Mouse (Mus musculus): ENCODE data around the gene Fam20c.

The Fam20c gene

GRCm38 (mm10) chr5:138754303-138755120, at the start of gene Fam20c:
Fam20c (plus strand) TSS chr5:138754514.
- no peak for DNase-seq (ENCODE audit: low read depth, low spot score)

DNA sequence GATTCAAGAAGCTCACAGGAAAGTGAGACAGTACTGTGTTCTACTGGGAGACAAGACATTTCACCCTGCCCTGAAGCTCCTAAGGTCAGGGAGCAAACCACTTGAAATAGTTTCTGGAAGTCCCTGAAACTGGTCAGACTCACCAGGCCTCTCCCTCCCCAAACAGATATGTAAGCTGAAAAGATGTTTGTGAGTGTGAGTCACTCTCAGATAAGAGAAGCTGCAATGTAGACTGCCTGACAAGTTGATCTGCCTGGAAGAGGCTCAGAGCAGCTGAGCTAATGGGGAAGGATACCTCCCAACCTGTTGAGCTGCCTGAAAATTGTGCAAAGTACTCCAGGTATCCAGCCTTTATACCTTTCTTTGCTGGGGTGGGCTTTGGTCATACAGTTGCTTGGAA, 46.9 kb upstream of the Fam20c start:
- no peak for DNase-seq (ENCODE audit: low read depth, low spot score)

DNA sequence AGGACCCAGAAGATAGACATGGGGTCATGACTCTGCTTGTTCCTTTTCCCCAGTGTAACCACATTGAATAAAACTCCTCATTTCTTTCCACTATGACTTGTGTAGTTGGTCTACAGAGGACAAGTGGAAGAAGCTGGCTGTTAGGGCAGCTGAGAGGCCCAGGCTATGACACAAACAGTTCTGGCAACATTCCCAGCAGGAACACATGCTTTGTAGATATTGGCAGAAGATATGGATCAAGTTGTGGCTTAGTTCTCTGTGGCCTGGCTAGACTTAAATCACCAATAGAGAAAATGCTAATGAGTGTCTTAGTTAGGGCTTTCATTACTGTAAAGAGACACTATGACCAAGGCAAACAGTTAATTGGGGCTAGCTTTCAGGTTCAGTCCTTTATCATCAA, 45.7 kb upstream of the Fam20c start:
- DNase-seq (ENCODE audit: low read depth, low spot score): no peak

- peak; percentile 44 for DNase-seq (ENCODE audit: low read depth, low spot score)
These were observed 38.7 kb upstream of the Fam20c start for GRCm38 (mm10) chr5:138715561-138716095.

DNA sequence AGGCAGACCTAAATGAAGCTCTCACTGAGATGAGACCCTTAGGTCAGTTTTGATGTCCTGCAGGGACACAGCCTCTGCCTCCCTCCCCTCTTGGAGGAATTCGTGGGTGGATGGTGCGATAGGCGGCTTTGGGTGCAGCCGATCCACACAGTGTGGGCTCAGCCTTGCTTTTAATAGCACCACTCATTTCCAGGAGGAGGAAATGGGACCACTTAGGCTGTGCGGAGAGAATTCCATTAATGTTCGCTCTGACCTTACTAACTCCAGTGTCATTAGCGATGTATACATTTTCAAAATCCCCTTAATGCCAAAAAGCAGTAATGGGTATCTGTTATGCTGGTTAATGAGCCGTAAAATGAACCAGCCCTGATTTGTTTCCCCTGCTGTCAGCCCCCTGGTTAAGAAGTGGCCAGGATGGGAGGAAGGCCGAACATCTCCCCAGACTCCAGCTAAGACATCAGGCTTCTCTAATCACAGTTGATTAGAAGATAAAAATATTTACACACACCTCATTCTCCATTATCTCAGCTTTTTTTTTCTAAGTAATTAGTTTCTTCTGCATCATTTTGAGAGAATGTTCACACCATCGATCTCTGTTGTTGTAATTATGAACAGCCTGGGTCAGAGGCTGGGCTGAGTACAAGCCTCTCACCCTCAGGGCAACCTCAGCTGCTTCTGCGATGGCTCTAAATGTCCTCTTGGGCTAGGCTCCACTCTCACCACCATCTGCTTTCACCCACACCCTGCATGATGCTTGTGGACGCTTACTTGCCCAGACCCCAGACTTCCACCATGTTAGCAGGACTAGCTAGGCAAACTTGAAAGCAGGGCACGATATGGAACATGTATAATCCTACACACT, 33.8 kb upstream of the Fam20c start:
- DNase-seq (ENCODE audit: low read depth, low spot score): no peak

DNA sequence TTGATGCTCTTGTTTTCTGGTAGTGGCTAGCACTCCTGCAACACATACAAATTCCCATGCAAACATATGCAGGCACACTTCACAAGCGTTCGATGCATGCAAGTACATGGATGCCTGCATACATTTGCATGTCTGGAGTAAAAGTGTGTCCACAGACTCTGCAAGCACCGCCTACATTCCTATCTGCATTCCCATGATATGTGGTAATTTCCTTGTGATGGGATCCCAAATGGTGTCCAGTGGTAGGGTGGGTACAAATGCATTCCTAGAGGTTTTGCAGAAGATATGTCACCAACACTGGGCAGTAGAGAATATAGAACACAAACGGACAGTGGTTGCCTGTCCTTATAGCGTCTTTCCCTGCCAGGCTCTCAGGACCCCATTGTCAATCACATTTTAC, 29.9 kb upstream of the Fam20c start:
- no peak for DNase-seq (ENCODE audit: low read depth, low spot score)

- DNase-seq (ENCODE audit: low read depth, low spot score): no peak
These were observed 29.2 kb upstream of the Fam20c start for GRCm38 (mm10) chr5:138725151-138725550.

- DNase-seq (ENCODE audit: low read depth, low spot score): no peak
These were observed 23.5 kb upstream of the Fam20c start for GRCm38 (mm10) chr5:138730863-138731262.

DNA sequence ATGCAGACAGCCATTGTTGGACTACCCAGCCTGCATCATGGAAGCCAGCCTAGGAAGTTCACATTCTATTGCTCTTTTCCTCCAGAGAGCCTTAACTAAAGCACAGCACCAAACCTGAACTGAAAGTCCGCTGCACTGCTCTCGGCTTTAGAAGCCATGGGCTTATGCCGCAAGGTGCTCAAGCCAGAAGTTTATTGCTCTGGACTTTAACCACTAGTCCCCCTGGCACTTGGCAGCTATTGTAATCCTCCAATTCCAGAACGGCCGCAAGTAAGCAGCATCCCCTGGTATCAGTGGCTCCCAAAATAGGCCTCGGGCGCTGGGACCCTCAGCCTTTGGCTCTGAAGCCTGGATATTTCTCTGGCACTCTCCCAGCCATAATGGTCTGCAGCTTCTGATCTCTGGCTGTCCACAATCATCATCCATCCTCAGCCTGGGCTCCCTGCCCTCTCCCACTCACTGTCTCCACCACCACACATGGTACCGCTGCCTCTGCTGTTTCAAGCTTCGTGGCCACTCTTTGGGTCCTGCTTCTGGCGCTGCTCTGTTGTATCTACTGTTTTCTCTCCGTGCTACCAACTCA, 20.9 kb upstream of the Fam20c start:
- no peak for DNase-seq (ENCODE audit: low read depth, low spot score)

DNA sequence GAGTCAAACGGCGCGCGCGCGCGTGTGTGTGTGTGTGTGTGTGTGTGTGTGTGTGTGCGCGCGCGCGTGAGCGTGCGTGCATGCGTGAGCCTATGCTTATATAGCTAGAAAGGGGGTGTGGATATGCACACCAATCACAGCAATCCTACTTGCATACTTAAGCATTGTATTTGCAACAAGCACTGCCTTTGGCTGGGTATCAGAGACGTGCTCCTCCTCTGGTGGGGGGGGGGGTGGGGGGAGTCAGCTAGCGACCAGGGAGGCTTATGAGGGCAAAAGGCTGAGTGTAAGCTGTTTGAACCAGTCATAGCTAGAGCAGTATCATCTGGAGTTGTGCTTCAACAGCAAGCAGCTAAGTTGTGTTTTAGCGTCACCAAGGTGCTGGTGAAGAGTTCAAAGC, 20.3 kb upstream of the Fam20c start:
- DNase-seq (ENCODE audit: low read depth, low spot score): no peak

GRCm38 (mm10) chr5:138735201-138735757, 19.0 kb upstream of the Fam20c start:
- DNase-seq (ENCODE audit: low read depth, low spot score): no peak

GRCm38 (mm10) chr5:138740150-138740549, 14.2 kb upstream of the Fam20c start:
- no peak for DNase-seq (ENCODE audit: low read depth, low spot score)

- no peak for DNase-seq (ENCODE audit: low read depth, low spot score)
These were observed 12.8 kb upstream of the Fam20c start for GRCm38 (mm10) chr5:138741516-138741915.

- DNase-seq (ENCODE audit: low read depth, low spot score): no peak
These were observed 12.0 kb upstream of the Fam20c start for GRCm38 (mm10) chr5:138742281-138742680.

- DNase-seq (ENCODE audit: low read depth, low spot score): no peak
These were observed 10.7 kb upstream of the Fam20c start for GRCm38 (mm10) chr5:138743631-138744030.

DNA sequence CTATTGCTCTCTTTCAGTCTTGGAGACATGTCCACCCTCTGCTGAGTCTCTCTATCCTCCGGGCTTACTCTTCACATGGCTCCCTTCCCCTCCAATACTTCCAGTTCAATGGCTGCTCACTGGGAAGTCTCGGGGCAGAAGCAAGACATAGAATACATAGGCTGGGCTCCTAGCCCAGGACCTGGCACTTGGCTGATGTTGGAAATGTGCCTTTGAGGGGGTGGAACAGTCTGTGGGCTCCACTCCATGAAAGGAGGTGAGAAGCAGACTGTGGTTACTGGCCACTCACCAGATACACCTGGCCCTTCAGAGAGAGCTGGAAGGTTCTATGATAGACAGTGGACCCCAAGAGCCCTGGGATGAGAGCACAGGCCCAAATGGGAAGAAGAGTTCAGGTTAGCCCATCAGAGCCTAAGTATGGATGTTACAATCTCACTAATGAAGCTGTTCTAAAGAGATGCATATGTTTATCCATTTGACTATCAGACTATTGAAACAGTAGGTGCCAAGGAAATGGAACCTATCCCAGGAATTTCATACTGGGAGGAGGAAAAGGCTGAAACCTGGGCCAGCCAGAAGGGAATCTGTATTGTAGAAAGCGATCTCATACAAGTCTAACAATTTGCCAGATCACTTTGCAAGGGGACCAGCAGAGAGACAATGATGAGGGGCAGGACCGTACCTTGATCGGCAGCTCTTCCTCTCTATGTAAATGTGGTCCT, 8.8 kb upstream of the Fam20c start:
- DNase-seq (ENCODE audit: low read depth, low spot score): no peak

DNA sequence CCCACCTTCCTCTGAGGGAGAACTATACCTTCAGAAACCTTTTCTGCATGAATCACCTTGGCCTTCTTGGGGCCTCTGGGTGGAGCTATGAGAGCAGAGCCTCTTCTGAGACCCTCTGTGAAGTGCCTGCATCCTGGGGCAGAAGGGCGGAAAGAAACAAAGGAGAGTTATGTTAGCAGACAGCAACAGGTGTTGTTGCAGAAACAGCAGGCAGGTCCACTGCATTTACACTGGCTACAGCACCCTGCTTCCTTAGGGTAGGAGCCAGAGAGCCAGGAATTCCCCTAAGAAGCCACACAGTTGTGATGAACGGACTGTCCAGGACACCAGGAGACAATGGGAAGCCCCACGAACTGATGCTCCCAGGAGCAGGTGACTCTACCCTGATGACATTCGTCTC, 1.0 kb upstream of the Fam20c start:
- no peak for DNase-seq (ENCODE audit: low read depth, low spot score)

DNA sequence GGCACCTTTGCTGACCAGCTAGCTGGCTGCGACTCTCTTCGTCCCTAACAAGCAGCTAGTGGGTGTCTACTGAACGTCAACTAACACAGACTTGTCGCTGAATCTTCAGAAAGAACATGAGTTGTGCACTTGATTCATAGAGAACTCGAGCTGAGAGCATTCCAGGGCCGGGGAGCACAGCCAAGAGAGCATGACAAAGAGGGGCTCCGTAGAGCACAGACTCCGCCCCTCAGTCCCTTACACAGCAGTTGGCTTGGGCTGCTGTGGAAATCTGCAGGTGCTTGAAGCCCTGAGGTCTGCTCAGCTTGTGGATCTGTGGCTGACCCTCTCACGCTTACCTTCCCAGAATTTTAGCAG, 390 bp upstream of the Fam20c start:
- no peak for DNase-seq (ENCODE audit: low read depth, low spot score)

- no peak for DNase-seq (ENCODE audit: low read depth, low spot score)
These were observed 773 bp downstream of the Fam20c start for GRCm38 (mm10) chr5:138755121-138755452.

GRCm38 (mm10) chr5:138755453-138756301, 1.4 kb downstream of the Fam20c start:
- DNase-seq (ENCODE audit: low read depth, low spot score): no peak
